Mouse (Mus musculus) CH12.LX (cell line): ENCODE data around the gene Gif.

ENCODE experiments used
- BHLHE40 ChIP-seq: IDR thresholded peaks from 2 replicates; pipeline ENCODE4 v1.6.1; 2011; ENCODE audit warnings: mild to moderate bottlenecking, low read depth, low read length, improper control_type of control experiment
- EP300 ChIP-seq: IDR thresholded peaks from 2 replicates; pipeline ENCODE4 v1.6.1; 2011; ENCODE audit warnings: low read length, improper control_type of control experiment
- ETS1 ChIP-seq: conservative IDR thresholded peaks from 2 replicates; pipeline ENCODE4 v1.6.1; 2012; ENCODE audit warnings: low read depth, mild to moderate bottlenecking, inconsistent platforms, low read length, improper control_type of control experiment, moderate library complexity
- ZNF384 ChIP-seq: IDR thresholded peaks from 2 replicates; pipeline ENCODE4 v1.6.1; 2012; ENCODE audit warnings: low read depth, low read length, improper control_type of control experiment, inconsistent platforms

GRCm38 (mm10) chr19:11747298-11747697 lies at the start of gene Gif:
- no peak for TF ChIP-seq ZNF384
- TF ChIP-seq ETS1, result no peak
- no peak for TF ChIP-seq BHLHE40
- TF ChIP-seq EP300, result no peak
